Mouse (Mus musculus) naive thymus-derived CD4-positive, alpha-beta T cell, adult 2 months (primary cell): Measurements from ENCODE around the gene Pdlim7.

ENCODE experiments used
- DNase-seq: peaks from one replicate; pipeline ENCODE4 v3.0.0-alpha.2; 2011; ENCODE audit warnings: low read depth

Gene Pdlim7

GRCm38 (mm10) chr13:55513111-55513748 lies at the start of gene Pdlim7:
Gene Pdlim7 (minus strand): TSS chr13:55513676.
- peak; percentile 92 for DNase-seq

GRCm38 (mm10) chr13:55557499-55557898 lies 44.0 kb upstream of the Pdlim7 start:
- DNase-seq: no peak

GRCm38 (mm10) chr13:55555921-55556320 lies 42.4 kb upstream of the Pdlim7 start:
- DNase-seq: no peak

GRCm38 (mm10) chr13:55549061-55549460 lies 35.6 kb upstream of the Pdlim7 start:
- no peak for DNase-seq

- no peak for DNase-seq
Observed at GRCm38 (mm10) chr13:55548426-55548825, 35.0 kb upstream of the Pdlim7 start.

- no peak for DNase-seq
Observed at GRCm38 (mm10) chr13:55547916-55548315, 34.4 kb upstream of the Pdlim7 start.

GRCm38 (mm10) chr13:55544792-55545191 lies 31.3 kb upstream of the Pdlim7 start:
- DNase-seq: no peak

- DNase-seq: no peak
Observed at GRCm38 (mm10) chr13:55543447-55543846, 30.0 kb upstream of the Pdlim7 start.

GRCm38 (mm10) chr13:55542891-55543290 lies 29.4 kb upstream of the Pdlim7 start:
- DNase-seq: no peak

GRCm38 (mm10) chr13:55540933-55541332 lies 27.5 kb upstream of the Pdlim7 start:
- DNase-seq: no peak

- peak; percentile 100 for DNase-seq
Observed at GRCm38 (mm10) chr13:55536194-55537175, 23.0 kb upstream of the Pdlim7 start, which contains the start of gene Ddx41. Gene Ddx41 (minus strand): TSS chr13:55536658.

GRCm38 (mm10) chr13:55535796-55536193 lies 22.3 kb upstream of the Pdlim7 start:
- DNase-seq: no peak

GRCm38 (mm10) chr13:55535191-55535590 lies 21.7 kb upstream of the Pdlim7 start:
- DNase-seq: no peak

GRCm38 (mm10) chr13:55529198-55529915 lies 15.9 kb upstream of the Pdlim7 start, which contains the start of gene Dok3:
Gene Dok3 (minus strand): TSS chr13:55529296.
- no peak for DNase-seq

GRCm38 (mm10) chr13:55527834-55528772 lies 14.6 kb upstream of the Pdlim7 start:
- no peak for DNase-seq

- DNase-seq: no peak
Observed at GRCm38 (mm10) chr13:55527212-55527611, 13.7 kb upstream of the Pdlim7 start.

- DNase-seq: no peak
Observed at GRCm38 (mm10) chr13:55525733-55526553, 12.5 kb upstream of the Pdlim7 start.

- DNase-seq: no peak
Observed at GRCm38 (mm10) chr13:55523951-55524600, 10.6 kb upstream of the Pdlim7 start.

- DNase-seq: no peak
Observed at GRCm38 (mm10) chr13:55523278-55523677, 9.8 kb upstream of the Pdlim7 start.

GRCm38 (mm10) chr13:55522730-55523129 lies 9.3 kb upstream of the Pdlim7 start:
- no peak for DNase-seq
